Comparison of ENCODE assay signal across 7 mouse cellular contexts in genomic region chr17:13456869-13457600, GRCm38 (mm10).
DNase-seq lines count a peak whose midpoint lies in the region; ATAC-seq and TF ChIP-seq lines count a peak whose summit lies in the region.
"Not testable (repeated sequence)": the region's sequence is repeated elsewhere in the genome, so short reads cannot be mapped to it uniquely, and the experiment has no call there.

No protein-coding gene starts in this region.

- dilution Hi-C loops in CH12.LX (cut with MboI; ENCODE audit: extremely low pct_ligation_motif_present, extremely low pct_unique_long_range_greater_than_20kb, low sequenced_read_pairs): not testable (repeated sequence)

- in situ Hi-C loops in CH12.LX (cut with MboI; ENCODE audit: low pct_ligation_motif_present, low pct_unique_long_range_greater_than_20kb, low sequenced_read_pairs): not testable (repeated sequence)

- H3K27ac ChIP-seq in CH12.LX (ENCODE audit: insufficient read depth, low read depth); embryonic facial prominence, embryonic 11.5 days (replicated peaks; ENCODE audit: low read depth, low read length); heart, embryonic 15.5 days; hindbrain, postnatal 0 days: not testable (repeated sequence)

- TF ChIP-seq RAD21 in CH12.LX (IDR thresholded peaks at IDR 0.05; ENCODE audit: low read depth, low read length): not testable (repeated sequence)

- H3K36me3 ChIP-seq in CH12.LX (replicated peaks in 1 of 2; ENCODE audit: control insufficient read depth in 1 of 2, insufficient read depth in 1 of 2, low read length in 1 of 2); embryonic facial prominence, embryonic 11.5 days (replicated peaks; ENCODE audit: control insufficient read depth, insufficient read depth, low read depth, low read length); heart, embryonic 15.5 days; hindbrain, postnatal 0 days (ENCODE audit: insufficient read depth, low read length): not testable (repeated sequence)

- not testable (repeated sequence) for H3K4me3 ChIP-seq in CH12.LX (replicated peaks in 1 of 3; ENCODE audit: low read depth in 2 of 3, low read length in 2 of 3, poor library complexity in 1 of 3); embryonic facial prominence, embryonic 11.5 days (ENCODE audit: low read depth, low read length); heart, embryonic 15.5 days; hindbrain, postnatal 0 days (ENCODE audit: low read length)

- TF ChIP-seq CTCF in CH12.LX (conservative IDR thresholded peaks at IDR 0.05 in 1 of 2, IDR thresholded peaks at IDR 0.05 in 1 of 2; ENCODE audit: low read depth in 2 of 2, low read length in 2 of 2); hindbrain, postnatal 0 days (IDR thresholded peaks at IDR 0.05; ENCODE audit: low read depth): not testable (repeated sequence)

- H3K4me2 ChIP-seq in CH12.LX (ENCODE audit: insufficient read depth, low read depth, poor library complexity, severe bottlenecking); embryonic facial prominence, embryonic 11.5 days (ENCODE audit: low read depth, low read length); heart, embryonic 15.5 days; hindbrain, postnatal 0 days (ENCODE audit: low read depth, low read length): not testable (repeated sequence)

- not testable (repeated sequence) for TF ChIP-seq POLR2A in CH12.LX (IDR thresholded peaks at IDR 0.05; ENCODE audit: low read depth, low read length)

- H3K9me3 ChIP-seq in CH12.LX (replicated peaks; ENCODE audit: low read length); embryonic facial prominence, embryonic 11.5 days (replicated peaks; ENCODE audit: control insufficient read depth, low read length); heart, embryonic 15.5 days (replicated peaks); hindbrain, postnatal 0 days (ENCODE audit: low read length): not testable (repeated sequence)

- TF ChIP-seq EP300 in CH12.LX (IDR thresholded peaks at IDR 0.05; ENCODE audit: low read length): not testable (repeated sequence)

- not testable (repeated sequence) for H3K4me1 ChIP-seq in CH12.LX (ENCODE audit: control insufficient read depth in 1 of 2, insufficient read depth in 2 of 2); embryonic facial prominence, embryonic 11.5 days (ENCODE audit: control insufficient read depth, insufficient read depth, low read length); heart, embryonic 15.5 days (replicated peaks); hindbrain, postnatal 0 days (ENCODE audit: insufficient read depth, low read length)

- ATAC-seq in embryonic facial prominence, embryonic 11.5 days (replicated peaks; ENCODE audit: insufficient number of reproducible peaks, low FRiP score, low TSS enrichment, low read depth): 0 out of 2 replicates have a peak, but pooled peaks have one; percentile 59
- 0 out of 2 replicates have a peak, but pooled peaks have one; percentile 24 for ATAC-seq in heart, embryonic 15.5 days (replicated peaks; ENCODE audit: insufficient number of reproducible peaks, insufficient read depth, low FRiP score, low read depth)
- peak; percentile 32; the same call in 1 of the 2 replicates for ATAC-seq in hindbrain, postnatal 0 days
- ATAC-seq in megakaryocyte, adult 5-6 weeks (ENCODE audit: poor library complexity, severe bottlenecking): peak; percentile 63
- peak; percentile 54; the same call in 1 of the 2 replicates for ATAC-seq in megakaryocyte-erythroid progenitor cell, adult 5-6 weeks (replicated peaks; ENCODE audit: low FRiP score, low TSS enrichment, poor library complexity, severe bottlenecking)
- ATAC-seq in neutrophil, adult 5-6 weeks (ENCODE audit: extremely low read depth, insufficient number of reproducible peaks, low FRiP score, poor library complexity, severe bottlenecking): peak; percentile 18; the same call in 1 of the 2 replicates

- not testable (repeated sequence) for H3K79me2 ChIP-seq in CH12.LX (replicated peaks; ENCODE audit: control insufficient read depth, extremely low read depth, insufficient read depth, poor library complexity, severe bottlenecking)

- not testable (repeated sequence) for DNase-seq in CH12.LX (ENCODE audit: extremely low read depth); embryonic facial prominence, embryonic 11.5 days (ENCODE audit: low spot score); hindbrain, postnatal 0 days (ENCODE audit: low spot score)

- not testable (repeated sequence) for H3K9ac ChIP-seq in CH12.LX (ENCODE audit: insufficient read depth, low read depth); embryonic facial prominence, embryonic 11.5 days (replicated peaks; ENCODE audit: low read length); heart, embryonic 15.5 days; hindbrain, postnatal 0 days (replicated peaks; ENCODE audit: low read length)

- 93% methylated on average over 6 of the region's 7 CpGs for WGBS in embryonic facial prominence, embryonic 11.5 days
- WGBS in heart, embryonic 15.5 days: 69% methylated on average over 7 of the region's 7 CpGs
- 83% methylated on average over 6 of the region's 7 CpGs for WGBS in hindbrain, postnatal 0 days

- H3K27me3 ChIP-seq in CH12.LX (replicated peaks); embryonic facial prominence, embryonic 11.5 days (ENCODE audit: control insufficient read depth, insufficient read depth, low read length); heart, embryonic 15.5 days; hindbrain, postnatal 0 days (ENCODE audit: insufficient read depth, low read length): not testable (repeated sequence)

TF ChIP-seq in CH12.LX, 34 proteins besides CTCF, POLR2A, EP300 and RAD21:
- TF ChIP-seq SMC3 (IDR thresholded peaks at IDR 0.05; ENCODE audit: low read depth, low read length): 0 out of 2 replicates have a peak, but pooled peaks have one; percentile 7
